Mouse (Mus musculus) CH12.LX (cell line): ENCODE data around the gene Nt5c2. TPM values are rescaled to one million over a fixed set of nuclear protein-coding genes. Genes with fewer than 3 reads are reported as not detected.

ENCODE experiments used
- DNase-seq: peaks from one replicate; pipeline ENCODE4 v3.0.0-alpha.2; 2013; ENCODE audit errors: extremely low read depth
- H3K27ac ChIP-seq: 2 replicates; pipeline ENCODE4 v1.5.1; 2012; ENCODE audit warnings: low read depth, mild to moderate bottlenecking, control low read depth, moderate library complexity; ENCODE audit not compliant: insufficient read depth
- H3K27me3 ChIP-seq: replicated peaks from 2 replicates; pipeline ENCODE3; 2012; ENCODE audit warnings: inconsistent platforms
- H3K36me3 ChIP-seq, 2 experiments: replicated peaks in 1 of 2; 2 replicates each; pipeline versions ENCODE3 to v1.6.1; 2012; ENCODE audit warnings: inconsistent platforms in 1 of 2, low read length in 1 of 2, mild to moderate bottlenecking in 1 of 2, mixed read lengths in 1 of 2, moderate library complexity in 1 of 2; ENCODE audit not compliant: control insufficient read depth in 1 of 2, insufficient read depth in 1 of 2
- H3K4me1 ChIP-seq, 2 experiments: 2 replicates each; pipeline ENCODE4 v1.6.1; 2012; ENCODE audit warnings: inconsistent platforms in 1 of 2, moderate library complexity in 1 of 2; ENCODE audit not compliant: insufficient read depth in 2 of 2, control insufficient read depth in 1 of 2
- H3K4me2 ChIP-seq: 2 replicates; pipeline ENCODE4 v1.6.1; 2012; ENCODE audit warnings: low read depth, mild to moderate bottlenecking, control low read depth; ENCODE audit not compliant: poor library complexity, insufficient read depth, severe bottlenecking
- H3K4me3 ChIP-seq, 3 experiments: fragments of 150-350 bp in 1 of 3; sonication (generic) in 1 of 3; replicated peaks in 1 of 3; 2 replicates each; pipeline versions ENCODE3 to v1.5.1; 2011 to 2012; ENCODE audit warnings: low read depth in 2 of 3, low read length in 2 of 3, mild to moderate bottlenecking in 2 of 3, moderate library complexity in 2 of 3, control low read depth in 1 of 3, improper control_type of control experiment in 1 of 3, inconsistent platforms in 1 of 3, mixed read lengths in 1 of 3; ENCODE audit not compliant: poor library complexity in 1 of 3
- H3K79me2 ChIP-seq: replicated peaks from 2 replicates; pipeline ENCODE4 v1.6.1; 2012; ENCODE audit warnings: mild to moderate bottlenecking, moderate library complexity; ENCODE audit not compliant: control insufficient read depth, poor library complexity, insufficient read depth, severe bottlenecking; ENCODE audit errors: extremely low read depth
- H3K9ac ChIP-seq: 2 replicates; pipeline ENCODE4 v1.6.1; 2012; ENCODE audit warnings: low read depth, mild to moderate bottlenecking, control low read depth, moderate library complexity; ENCODE audit not compliant: insufficient read depth
- H3K9me3 ChIP-seq: replicated peaks from 2 replicates; pipeline ENCODE3; 2012; ENCODE audit warnings: low read length, inconsistent platforms, mixed read lengths
- CHD1 ChIP-seq: IDR thresholded peaks from 2 replicates; pipeline ENCODE4 v1.6.1; 2012; ENCODE audit warnings: low read depth, low read length, improper control_type of control experiment, inconsistent platforms
- CHD2 ChIP-seq: IDR thresholded peaks from 2 replicates; pipeline ENCODE4 v1.6.1; 2011; ENCODE audit warnings: low read length, improper control_type of control experiment
- E2F4 ChIP-seq: IDR thresholded peaks from 2 replicates; pipeline ENCODE4 v1.6.1; 2011; ENCODE audit warnings: low read depth, low read length, improper control_type of control experiment; ENCODE audit not compliant: insufficient replicate concordance
- ELF1 ChIP-seq: IDR thresholded peaks from 2 replicates; pipeline ENCODE4 v1.6.1; 2014; ENCODE audit warnings: low read depth, mild to moderate bottlenecking, inconsistent platforms, low read length, improper control_type of control experiment
- EP300 ChIP-seq: IDR thresholded peaks from 2 replicates; pipeline ENCODE4 v1.6.1; 2011; ENCODE audit warnings: low read length, improper control_type of control experiment
- ETS1 ChIP-seq: conservative IDR thresholded peaks from 2 replicates; pipeline ENCODE4 v1.6.1; 2012; ENCODE audit warnings: low read depth, mild to moderate bottlenecking, inconsistent platforms, low read length, improper control_type of control experiment, moderate library complexity
- HCFC1 ChIP-seq: IDR thresholded peaks from 2 replicates; pipeline ENCODE4 v1.6.1; 2012; ENCODE audit warnings: low read depth, mild to moderate bottlenecking, inconsistent platforms, low read length, improper control_type of control experiment
- IRF4 ChIP-seq: IDR thresholded peaks from 2 replicates; pipeline ENCODE4 v1.6.1; 2014; ENCODE audit warnings: low read depth, mild to moderate bottlenecking, inconsistent platforms, low read length, improper control_type of control experiment
- JUN ChIP-seq: IDR thresholded peaks from 2 replicates; pipeline ENCODE4 v1.6.1; 2011; ENCODE audit warnings: low read depth, mild to moderate bottlenecking, low read length, improper control_type of control experiment, moderate library complexity; ENCODE audit not compliant: insufficient read depth
- KAT2A ChIP-seq: IDR thresholded peaks from 2 replicates; pipeline ENCODE4 v1.6.1; 2012; ENCODE audit warnings: low read length, improper control_type of control experiment, inconsistent platforms; ENCODE audit not compliant: insufficient replicate concordance
- MAZ ChIP-seq: IDR thresholded peaks from 2 replicates; pipeline ENCODE4 v1.6.1; 2012; ENCODE audit warnings: low read depth, mild to moderate bottlenecking, inconsistent platforms, low read length, improper control_type of control experiment, moderate library complexity
- MEF2A ChIP-seq: IDR thresholded peaks from 2 replicates; pipeline ENCODE4 v1.6.1; 2014; ENCODE audit warnings: low read depth, mild to moderate bottlenecking, inconsistent platforms, low read length, improper control_type of control experiment, borderline replicate concordance
- MXI1 ChIP-seq: IDR thresholded peaks from 2 replicates; pipeline ENCODE4 v1.6.1; 2011; ENCODE audit warnings: mild to moderate bottlenecking, low read depth, low read length, improper control_type of control experiment
- MYC ChIP-seq: IDR thresholded peaks from 2 replicates; pipeline ENCODE4 v1.6.1; 2011; ENCODE audit warnings: low read depth, mild to moderate bottlenecking, improper control_type of control experiment, low read length
- NRF1 ChIP-seq: IDR thresholded peaks from 2 replicates; pipeline ENCODE4 v1.6.1; 2014; ENCODE audit warnings: low read depth, mild to moderate bottlenecking, inconsistent platforms, low read length, improper control_type of control experiment, moderate library complexity
- POLR2A ChIP-seq: IDR thresholded peaks from 2 replicates; pipeline ENCODE4 v1.6.1; 2011; ENCODE audit warnings: low read depth, mild to moderate bottlenecking, improper control_type of control experiment, low read length
- POLR2AphosphoS2 ChIP-seq: IDR thresholded peaks from 2 replicates; pipeline ENCODE4 v1.6.1; 2011; ENCODE audit warnings: low read depth, low read length, improper control_type of control experiment
- RCOR1 ChIP-seq: conservative IDR thresholded peaks from 2 replicates; pipeline ENCODE4 v1.6.1; 2012; ENCODE audit warnings: low read depth, mild to moderate bottlenecking, inconsistent platforms, low read length, improper control_type of control experiment
- SMC3 ChIP-seq: IDR thresholded peaks from 2 replicates; pipeline ENCODE4 v1.6.1; 2011; ENCODE audit warnings: low read depth, low read length, improper control_type of control experiment
- TBP ChIP-seq: conservative IDR thresholded peaks from 2 replicates; pipeline ENCODE4 v1.6.1; 2011; ENCODE audit warnings: low read depth, low read length, improper control_type of control experiment
- TCF12 ChIP-seq: IDR thresholded peaks from 2 replicates; pipeline ENCODE4 v1.6.1; 2014; ENCODE audit warnings: low read depth, mild to moderate bottlenecking, inconsistent platforms, low read length, improper control_type of control experiment
- USF2 ChIP-seq: conservative IDR thresholded peaks from 2 replicates; pipeline ENCODE4 v1.6.1; 2011; ENCODE audit warnings: low read depth, low read length, improper control_type of control experiment
- ZKSCAN1 ChIP-seq: IDR thresholded peaks from 2 replicates; pipeline ENCODE4 v1.6.1; 2012; ENCODE audit warnings: low read depth, inconsistent platforms, low read length, improper control_type of control experiment, borderline replicate concordance
- ZMIZ1 ChIP-seq: IDR thresholded peaks from 2 replicates; pipeline ENCODE4 v1.6.1; 2012; ENCODE audit warnings: low read depth, mild to moderate bottlenecking, inconsistent platforms, low read length, improper control_type of control experiment
- ZNF384 ChIP-seq: IDR thresholded peaks from 2 replicates; pipeline ENCODE4 v1.6.1; 2012; ENCODE audit warnings: low read depth, low read length, improper control_type of control experiment, inconsistent platforms
- dilution Hi-C: fragments of 300-500 bp; cut with MboI; formaldehyde crosslinking; loops from 2 replicates; pipeline ENCODE4 v1.14.3; 2020; ENCODE audit warnings: low sequenced_read_pairs; ENCODE audit not compliant: extremely low pct_unique_long_range_greater_than_20kb, extremely low pct_ligation_motif_present
- in situ Hi-C: fragments of 300-500 bp; cut with MboI; formaldehyde crosslinking; loops from 3 replicates; pipeline ENCODE4 v1.14.3; 2019; ENCODE audit warnings: low sequenced_read_pairs, low pct_ligation_motif_present, low pct_unique_long_range_greater_than_20kb, mixed read lengths
- polyA plus RNA-seq: library from polyadenylated mRNA; unstranded; fragments of >175 nt; gene quantifications from 2 replicates; pipeline ENCODE4 v1.2.1, GENCODE M21; 2012; ENCODE audit warnings: low read depth; ENCODE audit not compliant: insufficient read length
- total RNA-seq, 2 experiments: library from RNA; depleted of rRNA; stranded (reverse); fragments of 300-350 nt in 1 of 2; fragments of >200 nt in 1 of 2; gene quantifications; 2 replicates each; pipeline ENCODE4 v1.2.3; 2012 to 2014

Nt5c2 gene
- total and polyA plus RNA-seq, 3 experiments: 15.1 to 62.9 (median 21.1) TPM

GRCm38 (mm10) chr19:46956410-46956809 is 58.5 kb downstream of the Nt5c2 start:
- dilution Hi-C loops: no loop called here
- Histone ChIP-seq H3K36me3 (peaks cover 2 to 43% of the 10 kb centered on the region in 2 experiments), H3K27ac (no peak overlapping the region), H3K4me3 (no peak overlapping the region), H3K9me3 (no peaks in the 10 kb centered on the region), H3K4me2 (no peak overlapping the region), H3K9ac (no peak overlapping the region), H3K27me3 (no peaks in the 10 kb centered on the region), H3K4me1 (peaks cover 3 to 32% of the 10 kb centered on the region in 2 experiments; a peak in 3 of 4 replicates), H3K79me2 (peaks cover 46% of the 10 kb centered on the region)
- in situ Hi-C loops: no loop called here
- TF ChIP-seq CHD1 (no peak), TCF12 (no peak), KAT2A (no peak), RCOR1 (no peak), JUN (no peak), MYC (no peak), ETS1 (no peak), ELF1 (no peak), EP300 (no peak), E2F4 (no peak), TBP (no peak), SMC3 (no peak), ZKSCAN1 (no peak), MAZ (no peak), POLR2A (no peak), NRF1 (no peak), MEF2A (no peak), IRF4 (no peak), MXI1 (no peak)
- DNase-seq: no peak

- TF ChIP-seq MAZ: no peak
- no peak for TF ChIP-seq ZNF384
- no peak for TF ChIP-seq IRF4
- TF ChIP-seq CHD2: no peak
- no peak for TF ChIP-seq TBP
- TF ChIP-seq POLR2AphosphoS2: no peak
- no peak for TF ChIP-seq ETS1
- TF ChIP-seq SMC3: no peak
- no peak for TF ChIP-seq USF2
- TF ChIP-seq CHD1: no peak
- no peak for TF ChIP-seq MXI1
- TF ChIP-seq ZMIZ1: no peak
- no peak for TF ChIP-seq HCFC1
- TF ChIP-seq KAT2A: no peak
- TF ChIP-seq EP300: no peak
- TF ChIP-seq NRF1: no peak
- Histone ChIP-seq H3K9ac (no peak overlapping the region), H3K4me2 (no peak overlapping the region), H3K4me1 (peaks cover 3 to 30% of the 10 kb centered on the region in 2 experiments; a peak in 3 of 4 replicates), H3K9me3 (no peaks in the 10 kb centered on the region), H3K27ac (no peak overlapping the region), H3K36me3 (peaks cover 4 to 50% of the 10 kb centered on the region in 2 experiments), H3K4me3 (no peak overlapping the region), H3K79me2 (peaks cover 42% of the 10 kb centered on the region), H3K27me3 (no peaks in the 10 kb centered on the region)
- dilution Hi-C loops (no loop called here), in situ Hi-C loops (no loop called here)
- DNase-seq: no peak
Measured at GRCm38 (mm10) chr19:46955630-46956029, 59.3 kb downstream of the Nt5c2 start.
